Mouse (Mus musculus) liver, embryonic 13.5 days (tissue): Measurements from ENCODE around the gene Gopc. TPM values are rescaled to one million over a fixed set of nuclear protein-coding genes. Genes with fewer than 3 reads are reported as not detected.

Experiments used
- ATAC-seq: fragments of 200-750 bp; cut with Nextera tagmentation; 2 replicates; pipeline ENCODE4 v1.8.0; 2017; ENCODE audit warnings: low read depth, mild to moderate bottlenecking, moderate number of reproducible peaks, moderate library complexity
- DNase-seq: peaks from one replicate; pipeline ENCODE4 v3.0.0; 2022
- H3K27ac ChIP-seq: fragments of 300-500 bp; sonication (generic); 2 replicates; pipeline ENCODE4 v1.5.1; 2015; ENCODE audit warnings: moderate library complexity, mild to moderate bottlenecking, inconsistent platforms
- H3K27me3 ChIP-seq: fragments of 300-500 bp; sonication (generic); 2 replicates; pipeline ENCODE4 v1.6.1; 2015; ENCODE audit warnings: mild to moderate bottlenecking, inconsistent platforms
- H3K36me3 ChIP-seq: fragments of 300-500 bp; sonication (generic); 2 replicates; pipeline ENCODE4 v1.6.1; 2015; ENCODE audit warnings: mild to moderate bottlenecking, inconsistent platforms
- H3K4me1 ChIP-seq: fragments of 300-500 bp; sonication (generic); replicated peaks from 2 replicates; pipeline ENCODE4 v1.6.1; 2015; ENCODE audit warnings: inconsistent platforms
- H3K4me2 ChIP-seq: fragments of 300-500 bp; sonication (generic); 2 replicates; pipeline ENCODE4 v1.6.1; 2015; ENCODE audit warnings: inconsistent platforms, mild to moderate bottlenecking, moderate library complexity
- H3K4me3 ChIP-seq: fragments of 300-500 bp; sonication (generic); replicated peaks from 2 replicates; pipeline ENCODE4 v1.5.1; 2015; ENCODE audit warnings: mild to moderate bottlenecking, inconsistent platforms
- H3K9ac ChIP-seq: fragments of 300-500 bp; sonication (generic); 2 replicates; pipeline ENCODE4 v1.6.1; 2015; ENCODE audit warnings: mild to moderate bottlenecking, inconsistent platforms
- H3K9me3 ChIP-seq: fragments of 300-500 bp; sonication (generic); replicated peaks from 2 replicates; pipeline ENCODE4 v1.6.1; 2016; ENCODE audit warnings: inconsistent platforms
- WGBS: fragments of 180-500 bp; shearing (Covaris S2); methylation state at CpG from one replicate; pipeline ENCODE4 v1.1.7; 2015; ENCODE audit not compliant: insufficient replicate concordance; 5-methylcytosine and 5-hydroxymethylcytosine counted together
- polyA plus RNA-seq: library from polyadenylated mRNA; unstranded; fragments of >200 nt; fragmentation: Nextera tagmentation; extraction: Ambion mirVana; gene quantifications from 2 replicates; pipeline ENCODE4 v1.2.1, GENCODE M21; 2015

Gene Gopc
- polyA plus RNA-seq, 1 experiment from 2014 or later, result 4.5 TPM

- Histone ChIP-seq H3K9ac (no peak overlapping the region), H3K27me3 (0 out of 2 replicates have a peak, but pooled peaks cover 6% of the 10 kb centered on the region), H3K36me3 (no peaks in the 10 kb centered on the region), H3K4me1 (peaks cover 19% of the 10 kb centered on the region), H3K9me3 (no peaks in the 10 kb centered on the region), H3K27ac (no peak overlapping the region), H3K4me3 (no peak overlapping the region), H3K4me2 (no peak overlapping the region)
- ATAC-seq (no peak), DNase-seq (no peak)
- 57% methylated on average over 8 of the region's 8 CpGs for WGBS
Measured at GRCm38 (mm10) chr10:52384823-52385610, 3.1 kb upstream of the Gopc start.

- 76% methylated on average over 1 of the region's 1 CpGs for WGBS
- ATAC-seq (no peak), DNase-seq (no peak)
- Histone ChIP-seq H3K9ac (no peak overlapping the region), H3K27me3 (no peaks in the 10 kb centered on the region), H3K4me2 (no peak overlapping the region), H3K4me3 (no peak overlapping the region), H3K27ac (no peak overlapping the region), H3K9me3 (no peaks in the 10 kb centered on the region), H3K4me1 (peaks cover 26% of the 10 kb centered on the region), H3K36me3 (no peaks in the 10 kb centered on the region)
Measured at GRCm38 (mm10) chr10:52383522-52383921, 1.6 kb upstream of the Gopc start.

DNA sequence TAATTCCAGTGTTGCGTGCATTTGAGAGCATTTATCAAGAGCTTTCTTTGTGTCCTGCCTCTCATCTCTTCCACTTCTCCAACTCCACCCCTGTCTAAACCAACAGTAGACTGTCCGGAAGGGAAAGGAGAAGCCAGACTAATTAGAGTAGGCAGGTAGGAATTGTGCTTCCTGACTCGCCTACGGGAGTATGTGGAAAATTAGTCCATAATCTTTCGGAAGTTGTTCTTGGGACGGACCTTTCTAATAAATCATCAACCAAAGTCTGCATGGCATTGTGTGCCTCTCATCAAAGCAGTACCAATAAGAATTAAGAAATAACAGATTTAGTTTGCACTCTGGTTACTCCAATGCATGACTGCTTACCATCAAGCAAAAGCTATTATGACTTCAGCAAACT is 1.1 kb upstream of the Gopc start:
- DNase-seq, result no peak
- H3K4me1 ChIP-seq, result peaks cover 31% of the 10 kb centered on the region
- no peak for ATAC-seq
- peak overlapping the region; percentile 89; the same call in 1 of the 2 replicates for H3K27ac ChIP-seq
- H3K9me3 ChIP-seq, result no peaks in the 10 kb centered on the region
- peak overlapping the region; percentile 95 for H3K9ac ChIP-seq
- H3K4me3 ChIP-seq, result peak overlapping the region; percentile 97
- H3K4me2 ChIP-seq, result peak overlapping the region; percentile 90
- WGBS, result 78% methylated on average over 6 of the region's 6 CpGs
- H3K36me3 ChIP-seq, result no peaks in the 10 kb centered on the region
- H3K27me3 ChIP-seq, result no peaks in the 10 kb centered on the region

DNA sequence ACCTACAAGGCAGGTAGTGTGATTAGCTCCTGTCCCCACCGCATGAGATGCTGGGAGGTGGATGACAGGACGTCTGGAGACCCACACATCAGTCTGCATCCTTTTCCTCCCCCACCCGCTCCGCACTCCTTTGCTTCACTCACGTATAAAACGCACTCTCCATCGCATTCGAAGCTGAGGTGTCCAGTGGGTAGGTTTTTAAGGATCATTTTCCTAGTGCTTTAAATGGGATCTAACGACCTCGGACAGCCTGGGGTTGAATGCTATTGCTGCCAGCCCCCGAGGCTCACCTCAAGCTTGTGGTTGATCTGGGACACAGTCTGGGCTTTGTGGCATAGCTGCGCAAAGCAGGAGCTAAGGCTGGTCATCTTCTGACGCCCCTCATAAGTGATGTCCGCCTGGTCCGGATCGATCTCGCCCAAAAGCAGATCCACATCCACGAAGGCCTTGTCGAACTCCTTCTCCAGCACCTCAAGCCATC is 563 bp downstream of the Gopc start:
- ATAC-seq, result peak; percentile 22
- WGBS, result under 1% methylated on average over 19 of the region's 19 CpGs
- peaks cover 36% of the 10 kb centered on the region for H3K4me1 ChIP-seq
- DNase-seq, result no peak
- no peaks in the 10 kb centered on the region for H3K27me3 ChIP-seq
- no peaks in the 10 kb centered on the region for H3K36me3 ChIP-seq
- H3K27ac ChIP-seq, result peak overlapping the region; percentile 85
- H3K4me3 ChIP-seq, result peak overlapping the region; percentile 97
- peak overlapping the region; percentile 90 for H3K4me2 ChIP-seq
- H3K9me3 ChIP-seq, result no peaks in the 10 kb centered on the region
- H3K9ac ChIP-seq, result peak overlapping the region; percentile 95

DNA sequence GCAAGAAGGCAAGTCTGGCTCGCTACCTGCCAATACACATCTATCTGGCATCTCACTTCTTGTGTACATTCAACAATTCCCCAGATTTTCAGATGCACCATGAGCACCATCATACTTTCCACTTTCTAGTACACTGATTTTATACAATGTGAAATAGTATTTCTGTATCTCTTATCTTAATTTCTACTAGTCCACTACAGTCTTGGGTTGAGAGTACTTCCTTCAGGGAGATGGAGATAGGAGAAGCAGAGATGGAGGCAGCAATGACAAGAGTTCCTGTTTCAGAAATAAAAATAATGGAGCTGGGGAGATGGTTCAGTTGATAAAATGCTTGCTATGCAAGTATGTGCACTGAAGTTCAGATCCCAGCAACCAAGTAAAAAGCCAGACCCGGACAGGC is 4.1 kb downstream of the Gopc start:
- H3K27me3 ChIP-seq, result no peaks in the 10 kb centered on the region
- WGBS, result 85% methylated on average over 2 of the region's 2 CpGs
- ATAC-seq, result no peak

DNA sequence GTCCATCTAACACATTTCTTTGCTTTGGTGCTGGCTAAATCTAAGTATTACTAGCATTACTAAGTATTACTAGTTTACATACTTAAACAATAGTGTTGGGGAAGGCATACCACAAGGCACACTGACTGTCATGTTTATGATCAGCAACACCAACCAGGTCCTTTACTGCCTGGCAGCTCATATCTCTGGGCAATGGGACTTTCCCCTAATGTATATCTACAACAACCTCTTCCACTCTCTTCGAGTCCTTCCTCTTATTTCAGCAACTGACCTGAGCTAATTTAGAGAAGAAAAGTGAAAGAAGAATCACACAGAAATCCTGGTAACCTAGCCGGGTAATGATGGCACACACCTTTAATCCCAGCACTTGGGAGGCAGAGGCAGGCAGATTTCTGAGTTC is 5.5 kb downstream of the Gopc start:
- H3K36me3 ChIP-seq, result no peaks in the 10 kb centered on the region
- WGBS, result 41% methylated on average over 2 of the region's 2 CpGs
- H3K4me1 ChIP-seq, result peaks cover 30% of the 10 kb centered on the region
- DNase-seq (no peak), ATAC-seq (no peak)
- H3K9ac ChIP-seq, result no peak overlapping the region
- H3K27ac ChIP-seq, result no peak overlapping the region
- no peaks in the 10 kb centered on the region for H3K27me3 ChIP-seq
- H3K4me3 ChIP-seq, result no peak overlapping the region
- H3K4me2 ChIP-seq, result no peak overlapping the region
- H3K9me3 ChIP-seq, result no peaks in the 10 kb centered on the region

More for the DNA sequence above, 4.1 kb downstream of the Gopc start:
- H3K9ac ChIP-seq, result no peak overlapping the region
- H3K4me2 ChIP-seq, result no peak overlapping the region
- H3K4me3 ChIP-seq, result no peak overlapping the region
- peaks cover 34% of the 10 kb centered on the region for H3K4me1 ChIP-seq
- no peaks in the 10 kb centered on the region for H3K9me3 ChIP-seq
- H3K27ac ChIP-seq, result no peak overlapping the region
- DNase-seq, result no peak
- no peaks in the 10 kb centered on the region for H3K36me3 ChIP-seq

- no peak overlapping the region for H3K4me2 ChIP-seq
- no peak overlapping the region for H3K4me3 ChIP-seq
- no peak for DNase-seq
- ATAC-seq, result no peak
- H3K27me3 ChIP-seq, result no peaks in the 10 kb centered on the region
- H3K4me1 ChIP-seq, result peaks cover 19% of the 10 kb centered on the region
- no peak overlapping the region for H3K27ac ChIP-seq
- H3K9me3 ChIP-seq, result no peaks in the 10 kb centered on the region
- no peak overlapping the region for H3K9ac ChIP-seq
- H3K36me3 ChIP-seq, result no peaks in the 10 kb centered on the region
Measured at GRCm38 (mm10) chr10:52374651-52375050, 7.3 kb downstream of the Gopc start.

DNA sequence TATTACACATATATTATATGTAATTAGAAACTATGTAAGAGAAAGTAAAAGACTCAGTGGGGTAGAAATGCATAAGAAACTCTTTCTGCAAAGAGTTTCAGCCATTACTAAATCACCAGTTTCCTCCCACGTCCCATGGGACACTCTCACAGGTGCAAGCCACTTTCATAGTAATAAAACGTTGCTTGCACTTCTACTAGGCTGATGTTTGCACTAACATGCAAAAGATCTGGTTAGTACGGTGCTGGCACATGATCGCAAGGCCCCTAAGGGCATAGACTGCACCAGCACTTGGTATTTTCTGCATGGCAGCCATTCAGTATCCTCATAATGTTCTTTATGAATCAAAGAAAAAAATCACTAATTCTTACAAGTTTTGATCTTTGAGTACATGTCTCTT is 8.1 kb downstream of the Gopc start:
- ATAC-seq, result no peak
- Histone ChIP-seq H3K9me3 (no peaks in the 10 kb centered on the region), H3K27ac (no peak overlapping the region), H3K4me1 (peaks cover 14% of the 10 kb centered on the region), H3K4me3 (no peak overlapping the region), H3K4me2 (no peak overlapping the region), H3K27me3 (no peaks in the 10 kb centered on the region), H3K9ac (no peak overlapping the region), H3K36me3 (no peaks in the 10 kb centered on the region)
- 76% methylated on average over 4 of the region's 4 CpGs for WGBS
- no peak for DNase-seq

- no peak overlapping the region for H3K27ac ChIP-seq
- ATAC-seq (no peak), DNase-seq (no peak)
- no peaks in the 10 kb centered on the region for H3K4me1 ChIP-seq
- H3K27me3 ChIP-seq, result no peaks in the 10 kb centered on the region
- H3K4me2 ChIP-seq, result no peak overlapping the region
- WGBS, result 78% methylated on average over 4 of the region's 4 CpGs
- H3K9me3 ChIP-seq, result no peaks in the 10 kb centered on the region
- no peak overlapping the region for H3K9ac ChIP-seq
- H3K4me3 ChIP-seq, result no peak overlapping the region
- H3K36me3 ChIP-seq, result no peaks in the 10 kb centered on the region
Measured at GRCm38 (mm10) chr10:52368376-52368775, 13.5 kb downstream of the Gopc start.

DNA sequence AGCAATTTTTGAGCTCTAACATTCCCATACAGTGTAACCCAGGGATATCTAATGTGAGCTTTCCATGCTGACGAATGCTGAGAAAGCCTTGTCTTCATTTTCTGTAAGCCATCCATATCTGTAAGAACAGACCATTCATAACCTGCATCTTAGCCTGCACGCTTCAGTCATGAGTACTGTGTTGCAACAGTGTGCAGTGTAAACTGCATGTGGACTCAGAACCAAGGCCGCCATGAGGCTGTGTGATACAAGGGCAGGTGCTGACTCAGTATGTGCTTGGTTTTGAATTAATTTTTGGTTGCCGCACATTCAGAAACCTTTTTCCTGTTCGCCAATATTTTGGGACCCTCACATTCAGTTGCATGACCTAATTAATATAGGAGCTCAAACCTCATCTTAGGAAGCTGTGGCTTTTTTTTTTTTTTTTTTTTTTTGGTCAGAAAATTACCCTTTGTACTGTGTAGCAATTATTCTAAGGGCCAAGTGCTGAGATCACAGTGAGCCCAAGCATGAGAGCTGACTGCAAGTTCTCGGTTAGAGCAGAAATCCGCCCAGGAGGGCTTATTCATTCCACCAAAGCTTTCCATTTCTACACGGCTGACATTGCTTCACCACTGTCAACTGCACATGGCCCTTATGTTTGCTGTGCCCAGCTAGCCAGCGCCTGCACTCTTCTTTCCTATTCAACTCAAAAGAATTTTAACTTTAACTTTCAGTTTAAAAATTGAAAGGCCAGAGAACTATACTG is 20.9 kb downstream of the Gopc start:
- Histone ChIP-seq H3K9me3 (no peaks in the 10 kb centered on the region), H3K9ac (no peak overlapping the region), H3K4me3 (no peak overlapping the region), H3K27me3 (no peaks in the 10 kb centered on the region), H3K4me2 (no peak overlapping the region), H3K27ac (no peak overlapping the region), H3K4me1 (no peaks in the 10 kb centered on the region), H3K36me3 (no peaks in the 10 kb centered on the region)
- 77% methylated on average over 9 of the region's 9 CpGs for WGBS
- DNase-seq (no peak), ATAC-seq (no peak)

GRCm38 (mm10) chr10:52360241-52360735 is 21.6 kb downstream of the Gopc start:
- 81% methylated on average over 4 of the region's 4 CpGs for WGBS
- H3K9me3 ChIP-seq, result no peaks in the 10 kb centered on the region
- H3K4me3 ChIP-seq, result no peak overlapping the region
- no peak overlapping the region for H3K4me2 ChIP-seq
- no peak overlapping the region for H3K9ac ChIP-seq
- no peak for ATAC-seq
- H3K4me1 ChIP-seq, result no peaks in the 10 kb centered on the region
- DNase-seq, result no peak
- H3K27me3 ChIP-seq, result no peaks in the 10 kb centered on the region
- no peaks in the 10 kb centered on the region for H3K36me3 ChIP-seq
- no peak overlapping the region for H3K27ac ChIP-seq
